Mouse (Mus musculus) olfactory bulb, adult 2 months (tissue): ENCODE data around the gene Rcc1l.

ENCODE experiments used
- CTCF ChIP-seq: fragments of 200-500 bp; IDR thresholded peaks from 2 replicates; pipeline ENCODE4 v1.5.1; 2012; ENCODE audit warnings: low read depth, mild to moderate bottlenecking, low read length, moderate library complexity; ENCODE audit not compliant: insufficient read depth
- POLR2A ChIP-seq: fragments of 200-500 bp; IDR thresholded peaks from 2 replicates; pipeline ENCODE4 v1.6.1; 2012; ENCODE audit warnings: mild to moderate bottlenecking, low read depth, low read length, moderate library complexity; ENCODE audit not compliant: insufficient read depth

- TF ChIP-seq CTCF (no peak), POLR2A (no peak)
Measured at GRCm38 (mm10) chr5:134182172-134182571, 5.6 kb upstream of the Rcc1l start.
